Mouse (Mus musculus) cerebellum, adult (tissue): Measurements from ENCODE around the gene Cav2.

ENCODE experiments used
- ATAC-seq: cut with Nextera tagmentation; 2 replicates; pipeline ENCODE4 v1.9.2; 2017; ENCODE audit warnings: mild to moderate bottlenecking, moderate library complexity, mixed read lengths; ENCODE audit not compliant: insufficient number of reproducible peaks, low FRiP score, low TSS enrichment

The Cav2 gene

DNA sequence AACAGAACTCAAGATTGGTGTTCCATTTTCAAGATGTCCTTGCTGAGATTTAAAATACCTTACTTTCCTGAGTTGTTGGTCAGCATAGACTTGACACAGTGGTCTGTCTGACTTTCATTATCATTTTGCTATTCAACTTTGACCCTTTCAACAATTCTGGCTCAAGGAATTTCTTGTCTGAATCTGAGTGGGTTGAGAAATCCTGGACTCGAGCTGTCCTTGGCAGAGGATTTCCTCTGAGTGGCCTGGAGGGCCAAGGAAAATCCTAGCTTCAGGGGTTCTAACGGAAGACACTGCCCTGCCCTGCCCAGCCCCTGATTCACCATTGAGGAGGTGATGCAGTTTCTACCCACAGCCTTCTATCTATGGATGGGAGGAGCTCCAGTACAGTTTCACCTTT, 27.7 kb downstream of the Cav2 start:
- no peak for ATAC-seq

GRCm38 (mm10) chr6:17309260-17309659, 28.3 kb downstream of the Cav2 start:
- ATAC-seq: no peak

- no peak for ATAC-seq
Observed at GRCm38 (mm10) chr6:17314241-17314640, 33.3 kb downstream of the Cav2 start.

- no peak for ATAC-seq
Observed at GRCm38 (mm10) chr6:17314659-17315616, 34.0 kb downstream of the Cav2 start.

DNA sequence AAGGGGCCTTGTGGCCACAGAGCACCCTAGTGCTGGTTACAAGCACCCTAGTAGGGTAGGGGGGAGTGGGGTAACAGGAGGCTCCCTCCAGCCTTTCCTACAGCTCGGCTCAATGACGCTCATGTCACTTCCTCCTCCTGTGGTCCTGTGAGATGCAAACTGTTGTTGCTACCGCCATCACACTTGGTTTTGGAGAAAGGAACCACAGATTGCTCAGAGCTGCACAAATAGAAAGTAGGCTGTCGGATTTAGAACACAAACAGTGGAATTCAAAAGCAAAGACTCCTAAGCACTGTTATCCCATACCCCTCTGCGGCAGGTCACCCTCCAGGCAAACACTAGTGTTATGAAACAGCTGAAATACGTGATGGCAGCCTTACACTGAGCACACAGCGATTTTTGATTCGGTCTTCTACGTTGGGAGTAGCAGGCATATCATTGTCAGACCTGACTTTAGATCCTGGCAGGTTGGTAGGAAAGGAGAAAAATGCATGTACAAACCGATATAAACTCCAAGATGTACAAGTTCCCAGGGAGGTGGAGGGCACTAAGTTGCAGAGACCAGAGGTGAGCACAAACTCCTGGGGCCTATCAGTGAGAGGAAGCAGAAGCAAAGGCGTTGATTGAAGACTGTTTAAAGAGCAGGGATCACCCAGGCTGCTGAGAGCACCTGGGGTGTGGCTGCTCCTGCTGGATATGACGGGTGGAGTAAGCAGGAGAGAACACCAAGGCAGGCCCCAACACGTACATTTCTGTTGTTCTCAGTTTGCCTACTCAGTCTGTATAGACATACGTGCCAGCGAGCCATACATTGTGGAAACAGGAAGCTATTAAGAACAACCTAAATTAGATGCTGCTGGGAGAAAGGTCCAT, 35.5 kb downstream of the Cav2 start:
- no peak for ATAC-seq

DNA sequence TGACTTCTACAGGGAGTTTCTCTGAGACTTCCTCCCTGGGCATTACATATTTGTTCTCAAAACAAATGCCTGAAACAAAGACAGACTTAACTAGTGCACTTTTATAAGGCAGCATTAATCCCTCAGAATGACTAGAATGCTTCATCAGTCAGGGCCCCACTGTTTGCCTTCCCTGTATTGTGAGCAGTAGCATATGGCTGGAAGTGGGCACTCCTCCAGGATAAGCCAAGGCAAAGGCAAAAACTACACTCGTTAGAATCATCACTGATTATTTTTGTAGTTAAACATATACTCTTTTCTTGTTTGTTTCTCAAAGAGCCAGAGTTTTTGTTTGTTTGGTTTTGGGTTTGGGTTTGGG, 36.2 kb downstream of the Cav2 start:
- no peak for ATAC-seq

GRCm38 (mm10) chr6:17317944-17318343, 37.0 kb downstream of the Cav2 start:
- ATAC-seq: no peak

GRCm38 (mm10) chr6:17321976-17322375, 41.0 kb downstream of the Cav2 start:
- no peak for ATAC-seq

GRCm38 (mm10) chr6:17327216-17327615, 46.2 kb downstream of the Cav2 start:
- no peak for ATAC-seq

GRCm38 (mm10) chr6:17329801-17330200, 48.8 kb downstream of the Cav2 start:
- ATAC-seq: no peak

DNA sequence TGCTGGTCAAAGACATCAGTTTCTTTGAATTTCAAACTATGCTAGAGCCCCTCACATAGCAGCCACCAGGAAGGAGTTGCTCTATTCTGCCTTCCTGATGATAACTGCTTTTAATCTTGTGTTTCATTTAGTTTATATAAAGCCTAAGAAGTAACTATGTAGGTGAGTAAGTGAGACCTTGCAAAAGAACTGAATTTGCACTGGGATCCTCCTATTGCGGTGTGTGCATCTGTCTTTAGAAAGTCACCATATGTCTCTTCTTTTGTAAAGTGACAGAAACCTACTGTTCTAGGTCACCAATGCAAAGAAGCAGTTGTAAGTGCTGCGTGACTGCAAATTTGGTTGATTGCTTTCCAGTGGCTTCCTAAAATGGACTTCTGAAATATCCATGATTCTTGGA, 56.7 kb downstream of the Cav2 start:
- no peak for ATAC-seq
